Mouse (Mus musculus) gastrocnemius, adult 18-20 months (tissue): ENCODE measurements around the gene Gm17604. TPM values are rescaled to one million over a fixed set of nuclear protein-coding genes. Genes with fewer than 3 reads are reported as not detected.
A peak's percentile ranks its signal among the peaks of the same experiment; 100 is the strongest.

ENCODE experiments used
- DNase-seq: peaks from one replicate; pipeline ENCODE4 v3.0.0; 2021; ENCODE audit warnings: low spot score
- long read RNA-seq, 2 experiments: library from polyadenylated mRNA; stranded (forward); transcript quantifications; one replicate each; pipeline ENCODE4 v2.0.0; 2021
- total RNA-seq, 2 experiments: library from RNA; stranded (reverse); gene quantifications; 2 replicates each; pipeline ENCODE4 v1.2.3; 2021

Gene Gm17604
- not detected for total RNA-seq
- long read RNA-seq, experiment 1, result 0 reads
- long read RNA-seq, experiment 2, result 0 reads

- DNase-seq, result no peak
Observed at GRCm38 (mm10) chrX:165004779-165005324, at the start of gene Gm17604. Gene Gm17604, minus strand, starts transcription at chrX:165004829.

- DNase-seq, result no peak
Observed at GRCm38 (mm10) chrX:165049929-165050328, 45.3 kb upstream of the Gm17604 start.

GRCm38 (mm10) chrX:165003141-165003540 lies 1.5 kb downstream of the Gm17604 start:
- no peak for DNase-seq

GRCm38 (mm10) chrX:164980193-164980775 lies 24.3 kb downstream of the Gm17604 start, which contains the start of the genes Mospd2 and Fancb:
Gene Mospd2, minus strand, starts transcription at chrX:164980375.
Gene Fancb, plus strand, starts transcription at chrX:164980592.
- peak; percentile 90 for DNase-seq

GRCm38 (mm10) chrX:164978866-164979265 lies 25.8 kb downstream of the Gm17604 start:
- no peak for DNase-seq

- DNase-seq, result no peak
Observed at GRCm38 (mm10) chrX:164971206-164971605, 33.4 kb downstream of the Gm17604 start.

GRCm38 (mm10) chrX:164965750-164966448 lies 38.7 kb downstream of the Gm17604 start:
- DNase-seq, result no peak

Other genes starting within 250 kb of the Gm17604 start
- gene Mospd2, start 24.5 kb downstream of the Gm17604 start, total RNA-seq, result 1 to 10 TPM; 6.1 to 8.8 TPM
- gene Fancb, start 24.2 kb downstream of the Gm17604 start, total RNA-seq, result under 1 TPM; 0.55 to 0.62 TPM